Mouse (Mus musculus): ENCODE results near the gene Smarcc1. TPM values are rescaled to one million over a fixed set of nuclear protein-coding genes. Genes with fewer than 3 reads are reported as not detected.

The Smarcc1 gene
- polyA plus RNA-seq, 1 experiment from 2014 or later, result 190 TPM

GRCm38 (mm10) chr9:110205526-110206404 lies 88.3 kb downstream of the Smarcc1 start:
- Histone ChIP-seq H3K4me2 (ENCODE audit: low read depth, low read length, severe bottlenecking) (peak overlapping the region; percentile 3; the same call in 1 of the 2 replicates), H3K27me3 (ENCODE audit: control insufficient read depth, insufficient read depth, low read length) (no peaks in the 10 kb centered on the region), H3K9ac (ENCODE audit: low read length) (peak overlapping the region; percentile 49; the same call in 1 of the 2 replicates), H3K27ac (ENCODE audit: low read depth, low read length) (peak overlapping the region; percentile 82), H3K4me1 (replicated peaks; ENCODE audit: control insufficient read depth, insufficient read depth, low read length) (peaks cover 18% of the 10 kb centered on the region; the same call in 1 of the 2 replicates), H3K4me3 (ENCODE audit: low read depth, low read length) (no peak overlapping the region), H3K36me3 (ENCODE audit: control insufficient read depth, insufficient read depth, low read length) (peaks cover 26% of the 10 kb centered on the region), H3K9me3 (ENCODE audit: control insufficient read depth, low read length) (no peaks in the 10 kb centered on the region)
- ATAC-seq (replicated peaks; ENCODE audit: low FRiP score) (peak; percentile 97), DNase-seq (ENCODE audit: low spot score) (peak; percentile 84)
- 14% methylated on average over 15 of the region's 15 CpGs for WGBS

GRCm38 (mm10) chr9:110206437-110206836 lies 88.9 kb downstream of the Smarcc1 start:
- Histone ChIP-seq H3K27me3 (ENCODE audit: control insufficient read depth, insufficient read depth, low read length) (no peaks in the 10 kb centered on the region), H3K36me3 (ENCODE audit: control insufficient read depth, insufficient read depth, low read length) (peaks cover 26% of the 10 kb centered on the region), H3K9me3 (ENCODE audit: control insufficient read depth, low read length) (no peaks in the 10 kb centered on the region), H3K9ac (ENCODE audit: low read length) (no peak overlapping the region), H3K4me3 (ENCODE audit: low read depth, low read length) (no peak overlapping the region), H3K27ac (ENCODE audit: low read depth, low read length) (peak overlapping the region; percentile 82), H3K4me1 (replicated peaks; ENCODE audit: control insufficient read depth, insufficient read depth, low read length) (peaks cover 18% of the 10 kb centered on the region; the same call in 1 of the 2 replicates), H3K4me2 (ENCODE audit: low read depth, low read length, severe bottlenecking) (no peak overlapping the region)
- ATAC-seq (replicated peaks; ENCODE audit: low FRiP score) (no peak), DNase-seq (ENCODE audit: low spot score) (no peak)
- 52% methylated on average over 2 of the region's 2 CpGs for WGBS

GRCm38 (mm10) chr9:110208265-110208664 lies 90.8 kb downstream of the Smarcc1 start:
- peaks cover 18% of the 10 kb centered on the region; the same call in 1 of the 2 replicates for H3K4me1 ChIP-seq (replicated peaks; ENCODE audit: control insufficient read depth, insufficient read depth, low read length)
- H3K4me3 ChIP-seq (ENCODE audit: low read depth, low read length), result no peak overlapping the region
- DNase-seq (ENCODE audit: low spot score) (no peak), ATAC-seq (replicated peaks; ENCODE audit: low FRiP score) (no peak)
- H3K9me3 ChIP-seq (ENCODE audit: control insufficient read depth, low read length), result no peaks in the 10 kb centered on the region
- no peaks in the 10 kb centered on the region for H3K27me3 ChIP-seq (ENCODE audit: control insufficient read depth, insufficient read depth, low read length)
- H3K9ac ChIP-seq (ENCODE audit: low read length), result no peak overlapping the region
- H3K36me3 ChIP-seq (ENCODE audit: control insufficient read depth, insufficient read depth, low read length), result peaks cover 20% of the 10 kb centered on the region
- H3K4me2 ChIP-seq (ENCODE audit: low read depth, low read length, severe bottlenecking), result no peak overlapping the region
- no peak overlapping the region for H3K27ac ChIP-seq (ENCODE audit: low read depth, low read length)
- 73% methylated on average over 7 of the region's 7 CpGs for WGBS

GRCm38 (mm10) chr9:110208967-110209366 lies 91.5 kb downstream of the Smarcc1 start:
- ATAC-seq (replicated peaks; ENCODE audit: low FRiP score), result no peak
- Histone ChIP-seq H3K9me3 (ENCODE audit: control insufficient read depth, low read length) (no peaks in the 10 kb centered on the region), H3K4me1 (replicated peaks; ENCODE audit: control insufficient read depth, insufficient read depth, low read length) (peaks cover 18% of the 10 kb centered on the region; the same call in 1 of the 2 replicates), H3K27ac (ENCODE audit: low read depth, low read length) (no peak overlapping the region), H3K4me2 (ENCODE audit: low read depth, low read length, severe bottlenecking) (no peak overlapping the region), H3K27me3 (ENCODE audit: control insufficient read depth, insufficient read depth, low read length) (no peaks in the 10 kb centered on the region), H3K36me3 (ENCODE audit: control insufficient read depth, insufficient read depth, low read length) (peaks cover 17% of the 10 kb centered on the region), H3K4me3 (ENCODE audit: low read depth, low read length) (no peak overlapping the region), H3K9ac (ENCODE audit: low read length) (no peak overlapping the region)
- DNase-seq (ENCODE audit: low spot score), result no peak
- WGBS, result 50% methylated on average over 3 of the region's 3 CpGs

GRCm38 (mm10) chr9:110224273-110224672 lies 106.8 kb downstream of the Smarcc1 start:
- ATAC-seq (replicated peaks; ENCODE audit: low FRiP score), result no peak
- no peak for DNase-seq (ENCODE audit: low spot score)
- Histone ChIP-seq H3K27me3 (ENCODE audit: control insufficient read depth, insufficient read depth, low read length) (no peaks in the 10 kb centered on the region), H3K4me2 (ENCODE audit: low read depth, low read length, severe bottlenecking) (no peak overlapping the region), H3K9ac (ENCODE audit: low read length) (no peak overlapping the region), H3K27ac (ENCODE audit: low read depth, low read length) (no peak overlapping the region), H3K36me3 (ENCODE audit: control insufficient read depth, insufficient read depth, low read length) (peaks cover 12% of the 10 kb centered on the region; the same call in 1 of the 2 replicates), H3K9me3 (ENCODE audit: control insufficient read depth, low read length) (no peaks in the 10 kb centered on the region), H3K4me1 (replicated peaks; ENCODE audit: control insufficient read depth, insufficient read depth, low read length) (no peaks in the 10 kb centered on the region), H3K4me3 (ENCODE audit: low read depth, low read length) (no peak overlapping the region)
- WGBS, result 97% methylated on average over 4 of the region's 4 CpGs

GRCm38 (mm10) chr9:110226191-110226590 lies 108.7 kb downstream of the Smarcc1 start:
- no peaks in the 10 kb centered on the region for H3K4me1 ChIP-seq (replicated peaks; ENCODE audit: control insufficient read depth, insufficient read depth, low read length)
- no peak overlapping the region for H3K4me3 ChIP-seq (ENCODE audit: low read depth, low read length)
- H3K36me3 ChIP-seq (ENCODE audit: control insufficient read depth, insufficient read depth, low read length), result peaks cover 12% of the 10 kb centered on the region; the same call in 1 of the 2 replicates
- WGBS, result 97% methylated on average over 4 of the region's 4 CpGs
- no peak overlapping the region for H3K4me2 ChIP-seq (ENCODE audit: low read depth, low read length, severe bottlenecking)
- DNase-seq (ENCODE audit: low spot score), result no peak
- H3K9ac ChIP-seq (ENCODE audit: low read length), result no peak overlapping the region
- H3K27ac ChIP-seq (ENCODE audit: low read depth, low read length), result no peak overlapping the region
- H3K27me3 ChIP-seq (ENCODE audit: control insufficient read depth, insufficient read depth, low read length), result no peaks in the 10 kb centered on the region
- H3K9me3 ChIP-seq (ENCODE audit: control insufficient read depth, low read length), result no peaks in the 10 kb centered on the region
- ATAC-seq (replicated peaks; ENCODE audit: low FRiP score), result no peak

- H3K4me1 ChIP-seq (replicated peaks; ENCODE audit: control insufficient read depth, insufficient read depth, low read length), result no peaks in the 10 kb centered on the region
- H3K27me3 ChIP-seq (ENCODE audit: control insufficient read depth, insufficient read depth, low read length), result no peaks in the 10 kb centered on the region
- no peak overlapping the region for H3K4me2 ChIP-seq (ENCODE audit: low read depth, low read length, severe bottlenecking)
- peaks cover 15% of the 10 kb centered on the region; the same call in 1 of the 2 replicates for H3K36me3 ChIP-seq (ENCODE audit: control insufficient read depth, insufficient read depth, low read length)
- H3K4me3 ChIP-seq (ENCODE audit: low read depth, low read length), result no peak overlapping the region
- no peak overlapping the region for H3K9ac ChIP-seq (ENCODE audit: low read length)
- H3K9me3 ChIP-seq (ENCODE audit: control insufficient read depth, low read length), result no peaks in the 10 kb centered on the region
- DNase-seq (ENCODE audit: low spot score) (no peak), ATAC-seq (replicated peaks; ENCODE audit: low FRiP score) (no peak)
- H3K27ac ChIP-seq (ENCODE audit: low read depth, low read length), result no peak overlapping the region
- WGBS, result 93% methylated on average over 6 of the region's 6 CpGs
These were observed 111.2 kb downstream of the Smarcc1 start for GRCm38 (mm10) chr9:110228671-110229070.

- no peak overlapping the region for H3K9ac ChIP-seq (ENCODE audit: low read length)
- H3K27ac ChIP-seq (ENCODE audit: low read depth, low read length), result no peak overlapping the region
- H3K27me3 ChIP-seq (ENCODE audit: control insufficient read depth, insufficient read depth, low read length), result no peaks in the 10 kb centered on the region
- WGBS, result 92% methylated on average over 1 of the region's 1 CpGs
- H3K4me1 ChIP-seq (replicated peaks; ENCODE audit: control insufficient read depth, insufficient read depth, low read length), result no peaks in the 10 kb centered on the region
- ATAC-seq (replicated peaks; ENCODE audit: low FRiP score) (no peak), DNase-seq (ENCODE audit: low spot score) (no peak)
- H3K36me3 ChIP-seq (ENCODE audit: control insufficient read depth, insufficient read depth, low read length), result peaks cover 15% of the 10 kb centered on the region; the same call in 1 of the 2 replicates
- H3K4me3 ChIP-seq (ENCODE audit: low read depth, low read length), result no peak overlapping the region
- no peaks in the 10 kb centered on the region for H3K9me3 ChIP-seq (ENCODE audit: control insufficient read depth, low read length)
- H3K4me2 ChIP-seq (ENCODE audit: low read depth, low read length, severe bottlenecking), result no peak overlapping the region
These were observed 111.6 kb downstream of the Smarcc1 start for GRCm38 (mm10) chr9:110229112-110229511.

Measured in forebrain, embryonic 11.5 days (tissue).